Mouse (Mus musculus): ENCODE data around the gene Sds. TPM values are rescaled to one million over a fixed set of nuclear protein-coding genes. Genes with fewer than 3 reads are reported as not detected.
A peak's percentile ranks its signal among the peaks of the same experiment; 100 is the strongest.

Sds gene
- 0.32 TPM in 1 of 2 replicates, not detected in the other for polyA plus RNA-seq (2015; fragmentation: Nextera tagmentation; extraction: Ambion mirVana)

DNA sequence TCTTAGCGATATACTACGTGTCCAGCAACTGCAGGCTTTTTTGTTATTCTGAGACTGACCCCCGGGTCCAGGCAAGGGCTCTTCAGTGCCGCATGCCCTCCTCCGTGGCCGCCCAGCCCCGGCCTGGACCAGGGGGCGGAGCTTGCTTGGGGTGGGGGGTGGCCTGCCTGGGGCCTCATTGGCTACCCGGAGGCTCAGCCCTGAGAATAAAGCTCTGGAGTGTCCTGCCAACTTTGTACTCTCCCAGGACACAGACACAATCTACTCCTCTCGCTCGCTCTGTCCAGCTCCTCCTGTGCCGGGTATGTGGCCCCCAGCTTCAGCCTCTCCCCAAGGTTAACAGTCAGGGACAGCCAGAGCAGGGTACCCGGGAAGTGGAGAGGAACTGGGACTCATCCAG, at the start of gene Sds:
Gene Sds (plus strand): TSS at position 231 of the 400 bp plus-strand sequence.
- no peak within 1 kb of the TSS for H3K9ac ChIP-seq (replicated peaks)
- H3K4me2 ChIP-seq (replicated peaks): no peak within 1 kb of the TSS
- H3K4me3 ChIP-seq (replicated peaks): no peak within 1 kb of the TSS
- peaks cover 2% of the 10 kb centered on the region; the same call in 1 of the 2 replicates for H3K27me3 ChIP-seq
- H3K27ac ChIP-seq: no peak within 1 kb of the TSS
- peaks cover 4% of the 10 kb centered on the region; the same call in 1 of the 2 replicates for H3K4me1 ChIP-seq (replicated peaks)
- H3K9me3 ChIP-seq: no peaks in the 10 kb centered on the region
- no peaks in the 10 kb centered on the region for H3K36me3 ChIP-seq
- 0 out of 2 replicates have a peak, but pooled peaks have one; percentile 6 for ATAC-seq
- 12% methylated on average over 13 of the region's 13 CpGs for WGBS

DNA sequence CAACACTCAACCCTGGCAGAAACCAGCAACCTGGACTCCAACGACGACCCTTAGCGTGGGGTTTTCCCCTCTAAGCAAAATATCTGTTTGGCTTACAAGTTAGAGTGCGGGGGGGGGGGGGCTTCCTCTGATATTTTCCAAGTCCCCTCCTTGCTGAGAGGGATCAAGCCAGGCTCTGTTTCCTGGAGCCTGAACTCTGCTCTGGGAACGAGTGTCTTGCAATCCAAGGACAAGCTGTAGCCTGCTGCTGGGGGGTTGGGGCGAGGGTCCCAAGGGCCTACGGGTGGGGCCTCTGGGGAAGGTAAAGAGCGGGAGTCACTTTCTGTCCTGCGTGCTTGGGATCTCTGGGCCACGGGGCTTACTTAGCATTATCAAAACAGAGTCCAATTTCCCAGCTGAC, 49.8 kb upstream of the Sds start:
- no peaks in the 10 kb centered on the region for H3K36me3 ChIP-seq
- H3K9me3 ChIP-seq: no peaks in the 10 kb centered on the region
- peaks cover 90% of the 10 kb centered on the region for H3K27me3 ChIP-seq
- H3K27ac ChIP-seq: peak overlapping the region; percentile 92
- peak overlapping the region; percentile 62 for H3K4me3 ChIP-seq (replicated peaks)
- peak overlapping the region; percentile 72 for H3K4me2 ChIP-seq (replicated peaks)
- ATAC-seq: no peak
- H3K9ac ChIP-seq (replicated peaks): peak overlapping the region; percentile 82
- H3K4me1 ChIP-seq (replicated peaks): peaks cover 34% of the 10 kb centered on the region
- WGBS: 0% methylated on average over 10 of the region's 10 CpGs

DNA sequence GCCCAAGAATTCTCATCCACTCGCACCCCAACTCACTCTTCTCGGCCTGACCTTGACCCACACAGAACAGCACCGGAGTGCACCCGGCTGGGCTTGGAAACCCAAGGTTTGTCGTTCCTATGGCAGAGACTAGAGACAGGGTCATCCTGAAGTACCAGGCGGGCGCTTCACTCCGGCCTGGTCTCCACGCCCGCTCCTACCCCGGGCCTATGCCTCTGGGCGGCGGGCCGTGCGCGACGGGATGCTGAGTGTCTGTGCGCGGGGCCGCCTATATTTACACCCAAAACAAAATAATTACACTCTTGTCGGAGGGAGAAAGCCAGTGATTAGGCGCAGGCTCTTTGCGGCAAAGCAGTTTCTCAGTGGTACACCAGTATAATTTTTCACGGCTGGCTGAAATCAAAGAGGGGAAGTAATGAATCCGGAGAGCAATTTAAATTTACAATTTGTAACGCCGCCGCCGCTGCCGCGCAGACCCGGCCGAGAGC, 48.8 kb upstream of the Sds start:
- H3K36me3 ChIP-seq: no peaks in the 10 kb centered on the region
- peak overlapping the region; percentile 82 for H3K9ac ChIP-seq (replicated peaks)
- H3K4me1 ChIP-seq (replicated peaks): peaks cover 35% of the 10 kb centered on the region
- H3K4me2 ChIP-seq (replicated peaks): peak overlapping the region; percentile 72
- no peaks in the 10 kb centered on the region for H3K9me3 ChIP-seq
- H3K27me3 ChIP-seq: peaks cover 90% of the 10 kb centered on the region
- H3K27ac ChIP-seq: peak overlapping the region; percentile 92
- no peak for ATAC-seq
- under 1% methylated on average over 33 of the region's 33 CpGs for WGBS
- peak overlapping the region; percentile 62 for H3K4me3 ChIP-seq (replicated peaks)

DNA sequence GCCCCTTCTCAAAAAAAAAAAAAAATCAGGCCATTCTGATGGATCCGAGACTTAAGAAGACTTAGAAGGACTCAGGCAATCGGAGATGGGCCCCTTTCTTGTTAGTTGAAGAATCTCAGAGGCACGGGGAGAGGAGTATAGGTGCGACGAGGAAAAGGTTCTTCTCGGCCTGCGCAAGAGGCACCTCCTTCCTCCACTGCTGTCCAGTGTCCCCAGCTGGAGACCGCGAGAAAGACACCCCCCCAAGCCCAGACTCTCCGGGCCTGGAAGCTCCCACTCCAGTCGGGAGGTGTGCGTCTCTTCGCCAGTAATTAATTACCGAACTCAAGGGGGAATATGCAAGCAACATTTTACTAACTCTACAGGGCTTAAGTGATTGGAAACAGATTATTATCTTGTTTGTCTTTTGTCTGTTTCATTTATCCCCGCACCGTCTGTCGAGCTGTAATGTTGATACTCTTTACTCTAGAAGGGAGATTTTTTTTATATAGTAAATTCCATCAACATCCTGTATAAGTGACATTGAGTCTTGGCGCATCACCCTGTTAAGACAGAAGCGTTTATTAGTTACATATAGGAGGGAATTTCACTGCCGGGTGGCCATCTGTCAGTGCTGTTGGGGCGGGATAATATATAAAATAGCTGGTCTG, 48.0 kb upstream of the Sds start:
- ATAC-seq: no peak
- H3K27ac ChIP-seq: peak overlapping the region; percentile 92
- H3K4me3 ChIP-seq (replicated peaks): peak overlapping the region; percentile 62

DNA sequence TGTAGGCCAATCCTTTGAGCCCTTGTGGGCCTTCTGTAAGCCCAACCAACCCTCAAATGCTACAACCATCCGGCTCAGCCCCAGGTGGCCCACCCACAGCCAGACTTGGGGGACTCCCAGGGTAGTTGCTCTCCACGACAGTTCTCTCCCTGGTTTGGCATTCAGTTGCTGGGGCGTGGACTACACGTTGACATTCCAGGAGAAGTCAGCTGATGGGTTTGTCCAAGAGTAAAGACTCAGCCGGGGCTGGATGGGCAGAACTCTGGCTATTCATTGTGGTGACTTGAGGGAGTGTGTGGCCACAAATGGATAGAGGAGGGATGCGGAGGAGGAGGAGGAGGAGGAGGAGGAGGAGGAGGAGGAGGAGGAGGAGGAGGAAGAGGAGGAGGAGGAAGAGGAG, 47.3 kb upstream of the Sds start:
- H3K27ac ChIP-seq: peak overlapping the region; percentile 92
- no peaks in the 10 kb centered on the region for H3K36me3 ChIP-seq
- H3K4me1 ChIP-seq (replicated peaks): peaks cover 34% of the 10 kb centered on the region
- peak overlapping the region; percentile 82 for H3K9ac ChIP-seq (replicated peaks)
- peaks cover 92% of the 10 kb centered on the region for H3K27me3 ChIP-seq
- peak overlapping the region; percentile 72 for H3K4me2 ChIP-seq (replicated peaks)
- no peak for ATAC-seq
- H3K4me3 ChIP-seq (replicated peaks): peak overlapping the region; percentile 62
- WGBS: 2% methylated on average over 5 of the region's 6 CpGs
- H3K9me3 ChIP-seq: no peaks in the 10 kb centered on the region

More for the DNA sequence above, 48.0 kb upstream of the Sds start:
- peak overlapping the region; percentile 72 for H3K4me2 ChIP-seq (replicated peaks)
- 2% methylated on average over 21 of the region's 21 CpGs for WGBS
- no peaks in the 10 kb centered on the region for H3K36me3 ChIP-seq
- H3K27me3 ChIP-seq: peaks cover 89% of the 10 kb centered on the region
- peaks cover 35% of the 10 kb centered on the region for H3K4me1 ChIP-seq (replicated peaks)
- H3K9me3 ChIP-seq: no peaks in the 10 kb centered on the region
- peak overlapping the region; percentile 82 for H3K9ac ChIP-seq (replicated peaks)

DNA sequence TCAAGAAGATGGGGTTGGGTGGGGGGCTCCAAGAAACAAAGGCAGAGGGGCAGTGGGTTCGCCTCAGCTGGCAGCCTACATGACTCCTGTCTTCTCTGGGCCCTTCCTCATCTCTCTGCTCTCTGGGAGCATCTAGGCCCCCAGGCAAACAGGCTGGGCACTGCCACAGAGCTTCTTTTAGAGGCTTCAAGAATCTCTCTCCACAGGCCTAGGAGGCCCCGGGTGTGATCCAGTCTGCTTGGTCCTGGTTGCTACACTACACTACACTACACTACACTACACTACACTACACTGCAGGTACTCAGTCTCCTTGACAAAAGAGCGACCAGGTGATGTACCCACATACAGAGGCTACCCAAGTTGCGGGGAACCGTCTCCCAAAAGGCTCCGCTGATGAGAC, 46.6 kb upstream of the Sds start:
- no peaks in the 10 kb centered on the region for H3K36me3 ChIP-seq
- no peaks in the 10 kb centered on the region for H3K9me3 ChIP-seq
- H3K9ac ChIP-seq (replicated peaks): peak overlapping the region; percentile 70
- peak overlapping the region; percentile 72 for H3K4me2 ChIP-seq (replicated peaks)
- H3K27me3 ChIP-seq: peaks cover 94% of the 10 kb centered on the region
- ATAC-seq: no peak
- H3K27ac ChIP-seq: peak overlapping the region; percentile 92
- H3K4me1 ChIP-seq (replicated peaks): peaks cover 31% of the 10 kb centered on the region
- 9% methylated on average over 6 of the region's 6 CpGs for WGBS
- peak overlapping the region; percentile 62 for H3K4me3 ChIP-seq (replicated peaks)

DNA sequence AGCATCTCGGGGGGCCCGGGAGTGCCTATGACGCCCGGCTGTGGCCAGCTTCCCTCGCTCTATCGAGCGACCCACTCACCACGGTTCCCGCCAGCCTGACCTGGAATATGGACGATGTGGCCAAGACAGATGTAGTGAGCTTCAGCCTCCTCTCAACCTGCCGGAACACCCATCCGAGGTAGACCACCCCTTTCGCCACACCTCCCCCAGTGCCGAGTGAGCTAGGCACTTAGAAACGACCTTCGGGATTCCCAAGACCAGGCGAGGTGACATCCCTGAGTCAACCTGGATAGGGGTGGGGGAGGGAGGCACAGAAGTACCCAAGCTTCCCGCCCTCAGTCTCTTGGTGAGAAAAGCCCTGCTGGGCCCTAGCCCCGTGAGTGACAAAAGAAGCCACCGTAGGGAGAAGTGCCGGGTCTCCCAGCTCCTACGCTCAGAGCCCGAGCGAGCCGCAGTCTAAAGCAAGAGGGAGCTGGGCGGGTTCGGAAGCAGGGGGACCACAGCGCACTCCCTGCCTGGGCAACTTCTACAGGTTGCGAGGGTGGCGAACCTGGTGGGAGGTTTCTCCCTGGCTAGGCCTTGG, 45.2 kb upstream of the Sds start:
- H3K36me3 ChIP-seq: no peaks in the 10 kb centered on the region
- H3K9ac ChIP-seq (replicated peaks): peak overlapping the region; percentile 83
- H3K27ac ChIP-seq: peak overlapping the region; percentile 96
- H3K27me3 ChIP-seq: peaks cover 96% of the 10 kb centered on the region
- H3K4me1 ChIP-seq (replicated peaks): peaks cover 44% of the 10 kb centered on the region
- no peak for ATAC-seq
- H3K4me3 ChIP-seq (replicated peaks): peak overlapping the region; percentile 62
- under 1% methylated on average over 30 of the region's 30 CpGs for WGBS
- H3K4me2 ChIP-seq (replicated peaks): peak overlapping the region; percentile 72
- H3K9me3 ChIP-seq: no peaks in the 10 kb centered on the region

DNA sequence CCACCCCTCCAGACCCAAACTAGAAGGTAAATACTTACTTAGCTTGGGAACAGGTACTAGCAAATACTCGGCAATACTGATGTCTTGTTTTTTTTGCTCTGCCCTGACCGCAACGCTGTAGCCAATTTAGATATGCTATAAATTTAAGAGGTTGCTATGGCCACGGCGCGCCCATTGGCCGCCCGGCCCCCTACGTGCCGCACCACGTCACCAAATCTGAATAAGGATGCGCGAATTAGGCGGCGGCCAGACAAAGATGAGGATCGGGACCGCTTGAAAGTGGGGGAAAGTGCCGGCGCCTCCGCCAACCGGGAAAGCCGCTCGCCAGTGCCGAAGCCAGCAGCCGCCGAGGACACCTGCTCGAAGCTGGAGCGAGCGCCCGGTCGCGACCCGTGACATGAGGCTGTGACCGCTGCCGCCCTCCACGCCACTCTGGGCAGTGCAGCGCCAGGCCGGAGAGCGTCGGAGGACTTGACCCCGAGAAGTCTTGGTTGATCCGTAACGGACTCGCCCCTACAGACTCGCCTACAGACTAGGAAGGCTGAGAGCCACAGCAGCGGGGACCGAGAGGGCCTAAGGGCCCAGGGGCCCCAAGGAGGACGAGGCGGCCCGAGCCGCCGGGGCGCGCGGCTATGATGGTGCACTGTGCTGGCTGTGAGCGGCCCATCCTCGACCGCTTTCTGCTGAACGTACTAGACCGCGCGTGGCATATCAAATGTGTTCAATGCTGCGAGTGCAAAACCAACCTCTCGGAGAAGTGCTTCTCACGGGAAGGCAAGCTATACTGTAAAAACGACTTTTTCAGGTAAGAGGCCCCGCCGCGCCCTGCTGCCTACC, 44.5 kb upstream of the Sds start, which contains the start of gene Lhx5:
Gene Lhx5 (plus strand): TSS at position 51 of the 837 bp plus-strand sequence.
- peak within 1 kb of the TSS; percentile 83 for H3K9ac ChIP-seq (replicated peaks)
- peak within 1 kb of the TSS; percentile 62 for H3K4me3 ChIP-seq (replicated peaks)
- peak; percentile 65 for ATAC-seq
- H3K27me3 ChIP-seq: peaks cover 96% of the 10 kb centered on the region
- peak within 1 kb of the TSS; percentile 96 for H3K27ac ChIP-seq
- peak within 1 kb of the TSS; percentile 72 for H3K4me2 ChIP-seq (replicated peaks)
- H3K36me3 ChIP-seq: no peaks in the 10 kb centered on the region
- peaks cover 47% of the 10 kb centered on the region for H3K4me1 ChIP-seq (replicated peaks)
- H3K9me3 ChIP-seq: no peaks in the 10 kb centered on the region
- under 1% methylated on average over 69 of the region's 69 CpGs for WGBS

DNA sequence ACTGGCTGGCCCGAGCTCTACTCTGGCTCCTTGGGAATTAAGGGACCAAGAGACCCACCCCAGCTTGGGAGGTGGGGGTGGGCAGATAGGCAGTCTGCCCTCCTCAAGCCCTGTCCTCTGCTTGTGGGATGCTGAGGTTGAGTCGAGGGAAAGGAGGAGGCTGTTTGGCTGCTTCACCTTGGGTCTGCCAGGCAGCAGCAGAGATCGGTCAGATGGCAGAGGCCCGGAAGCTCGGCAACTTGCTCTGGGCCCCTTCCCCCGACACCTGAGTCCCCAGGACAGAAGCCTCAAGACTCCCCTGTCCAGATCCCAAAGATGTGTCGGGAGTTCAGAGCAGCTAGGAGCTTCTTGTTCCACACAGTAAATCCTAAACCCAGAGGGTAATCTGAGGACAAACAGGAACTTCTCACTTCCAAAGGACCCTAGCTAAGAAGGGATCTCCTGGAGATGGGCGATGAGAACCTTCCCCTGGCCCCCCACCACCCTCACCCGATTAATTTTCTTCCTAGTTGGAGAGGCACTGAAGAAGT, 43.8 kb upstream of the Sds start:
- H3K4me3 ChIP-seq (replicated peaks): peak overlapping the region; percentile 62
- ATAC-seq: no peak
- H3K9me3 ChIP-seq: no peaks in the 10 kb centered on the region
- H3K27me3 ChIP-seq: peaks cover 93% of the 10 kb centered on the region
- peak overlapping the region; percentile 96 for H3K27ac ChIP-seq
- peak overlapping the region; percentile 72 for H3K4me2 ChIP-seq (replicated peaks)
- H3K9ac ChIP-seq (replicated peaks): peak overlapping the region; percentile 83
- H3K4me1 ChIP-seq (replicated peaks): peaks cover 45% of the 10 kb centered on the region
- H3K36me3 ChIP-seq: no peaks in the 10 kb centered on the region
- 0% methylated on average over 9 of the region's 9 CpGs for WGBS

DNA sequence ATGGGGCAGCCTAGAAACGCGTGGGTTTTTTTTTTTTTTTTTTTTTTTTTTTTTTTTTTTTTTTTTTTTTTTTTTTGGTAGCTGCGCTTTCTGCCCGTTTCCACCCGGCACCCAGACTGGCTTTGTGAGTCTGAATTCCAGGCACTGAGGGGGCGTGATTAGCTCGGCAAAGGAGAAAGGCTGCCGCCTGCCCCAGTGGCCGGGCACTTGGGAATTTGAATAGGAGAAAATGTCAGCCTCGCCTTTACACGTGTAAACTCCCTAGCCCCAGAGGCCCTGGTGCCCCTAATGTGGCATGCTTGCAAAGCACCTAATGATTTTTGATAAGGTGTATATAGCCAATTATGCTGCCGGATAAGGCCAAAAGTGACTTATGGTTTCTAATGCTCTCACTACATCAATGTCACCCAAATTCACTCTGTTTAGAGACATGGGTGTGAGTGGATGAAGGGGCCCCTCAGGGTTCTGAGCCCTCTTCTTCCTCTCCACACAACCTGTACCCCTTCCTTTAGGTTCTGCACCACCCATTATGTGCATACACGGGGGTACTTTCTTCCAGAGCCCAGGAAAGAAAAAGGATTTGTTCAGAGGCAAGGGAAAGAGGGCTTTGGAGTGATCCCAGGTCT, 43.1 kb upstream of the Sds start:
- no peak for ATAC-seq
- H3K36me3 ChIP-seq: no peaks in the 10 kb centered on the region
- peaks cover 91% of the 10 kb centered on the region for H3K27me3 ChIP-seq
- WGBS: under 1% methylated on average over 13 of the region's 13 CpGs
- H3K4me1 ChIP-seq (replicated peaks): peaks cover 45% of the 10 kb centered on the region
- H3K9ac ChIP-seq (replicated peaks): peak overlapping the region; percentile 83
- peak overlapping the region; percentile 62 for H3K4me3 ChIP-seq (replicated peaks)
- H3K9me3 ChIP-seq: no peaks in the 10 kb centered on the region
- H3K27ac ChIP-seq: peak overlapping the region; percentile 96
- H3K4me2 ChIP-seq (replicated peaks): peak overlapping the region; percentile 72

DNA sequence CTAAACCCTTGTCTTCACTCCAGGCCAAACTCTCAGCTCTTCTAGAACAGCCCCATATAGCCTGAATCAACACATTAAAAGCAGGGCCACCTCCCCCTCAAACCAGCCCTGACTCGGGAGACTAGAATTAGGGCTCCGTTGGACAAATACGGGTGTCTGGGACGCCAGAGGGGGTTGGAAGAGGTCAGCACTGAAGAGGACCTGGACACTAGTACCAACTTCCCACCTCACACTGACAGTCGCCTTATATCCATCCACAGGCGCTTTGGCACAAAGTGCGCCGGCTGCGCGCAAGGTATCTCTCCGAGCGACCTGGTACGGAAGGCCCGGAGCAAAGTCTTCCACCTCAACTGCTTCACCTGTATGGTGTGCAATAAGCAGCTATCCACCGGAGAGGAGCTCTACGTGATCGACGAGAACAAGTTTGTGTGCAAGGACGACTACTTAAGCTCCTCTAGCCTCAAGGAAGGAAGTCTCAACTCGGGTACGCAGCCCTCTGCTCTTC, 42.0 kb upstream of the Sds start:
- ATAC-seq: no peak
- H3K27ac ChIP-seq: peak overlapping the region; percentile 96

More for the DNA sequence above, 42.0 kb upstream of the Sds start:
- H3K9ac ChIP-seq (replicated peaks): peak overlapping the region; percentile 83
- no peaks in the 10 kb centered on the region for H3K36me3 ChIP-seq
- peaks cover 92% of the 10 kb centered on the region for H3K27me3 ChIP-seq
- H3K9me3 ChIP-seq: no peaks in the 10 kb centered on the region
- peaks cover 49% of the 10 kb centered on the region for H3K4me1 ChIP-seq (replicated peaks)
- WGBS: 2% methylated on average over 21 of the region's 21 CpGs
- peak overlapping the region; percentile 62 for H3K4me3 ChIP-seq (replicated peaks)
- peak overlapping the region; percentile 72 for H3K4me2 ChIP-seq (replicated peaks)

All from midbrain, embryonic 13.5 days (tissue).